Mouse (Mus musculus) ES-E14 (cell line): ENCODE results near the gene Sla2. TPM values are rescaled to one million over a fixed set of nuclear protein-coding genes. Genes with fewer than 3 reads are reported as not detected.
"Not testable (repeated sequence)": the region's sequence is repeated elsewhere in the genome, so short reads cannot be mapped to it uniquely, and the experiment has no call there.

Experiments
- DNase-seq: peaks from one replicate; pipeline ENCODE4 v3.0.0-alpha.2; 2013; ENCODE audit warnings: low read depth, low spot score
- H3K27ac ChIP-seq: 2 replicates; pipeline ENCODE4 v1.5.1; 2012; ENCODE audit warnings: low read depth, mild to moderate bottlenecking, low read length, moderate library complexity, mixed read lengths; ENCODE audit not compliant: poor library complexity, insufficient read depth, severe bottlenecking
- H3K36me3 ChIP-seq: 2 replicates; pipeline ENCODE4 v1.6.1; 2012; ENCODE audit warnings: mild to moderate bottlenecking, low read length, moderate library complexity, mixed read lengths; ENCODE audit not compliant: control insufficient read depth, poor library complexity, insufficient read depth, severe bottlenecking
- H3K4me1 ChIP-seq, 2 experiments: fragments of 150-350 bp in 1 of 2; sonication (generic) in 1 of 2; 2 replicates each; pipeline ENCODE4 v1.6.1; 2012; ENCODE audit warnings: low read length in 2 of 2, mild to moderate bottlenecking in 1 of 2, mixed read lengths in 1 of 2; ENCODE audit not compliant: control insufficient read depth in 2 of 2, insufficient read depth in 2 of 2, poor library complexity in 1 of 2
- H3K4me3 ChIP-seq, 2 experiments: fragments of 150-350 bp in 1 of 2; sonication (generic) in 1 of 2; 2 replicates each; pipeline ENCODE4 v1.5.1; 2012; ENCODE audit warnings: low read length in 2 of 2, low read depth in 1 of 2, mild to moderate bottlenecking in 1 of 2, mixed read lengths in 1 of 2; ENCODE audit not compliant: insufficient read depth in 1 of 2, poor library complexity in 1 of 2, severe bottlenecking in 1 of 2
- H3K9ac ChIP-seq: 2 replicates; pipeline ENCODE4 v1.6.1; 2012; ENCODE audit warnings: low read depth, mild to moderate bottlenecking, low read length, mixed read lengths; ENCODE audit not compliant: poor library complexity, insufficient read depth, severe bottlenecking
- H3K9me3 ChIP-seq: fragments of 150-350 bp; sonication (generic); 2 replicates; pipeline ENCODE4 v1.6.1; 2012; ENCODE audit warnings: low read depth, mild to moderate bottlenecking, low read length; ENCODE audit not compliant: control insufficient read depth, insufficient read depth
- CHD2 ChIP-seq: IDR thresholded peaks from 2 replicates; pipeline ENCODE4 v1.6.1; 2014; ENCODE audit warnings: mild to moderate bottlenecking, low read depth, low read length, inconsistent platforms
- HCFC1 ChIP-seq: IDR thresholded peaks from 2 replicates; pipeline ENCODE4 v1.6.1; 2012; ENCODE audit warnings: low read length, inconsistent platforms, borderline replicate concordance; ENCODE audit not compliant: insufficient read depth
- MAFK ChIP-seq: IDR thresholded peaks from 2 replicates; pipeline ENCODE4 v1.6.1; 2014; ENCODE audit warnings: mild to moderate bottlenecking, low read depth, low read length, inconsistent platforms; ENCODE audit not compliant: insufficient read depth
- ZC3H11A ChIP-seq: IDR thresholded peaks from 2 replicates; pipeline ENCODE4 v1.6.1; 2012; ENCODE audit warnings: low read depth, mild to moderate bottlenecking, inconsistent platforms, low read length, borderline replicate concordance
- ZNF384 ChIP-seq: IDR thresholded peaks from 2 replicates; pipeline ENCODE4 v1.6.1; 2012; ENCODE audit warnings: low read depth, low read length, inconsistent platforms
- in situ Hi-C, 2 experiments: fragments of 600-800 bp; cut with MboI; formaldehyde crosslinking; loops; one replicate each; pipeline ENCODE4 v1.15.1; 2025; ENCODE audit warnings: low sequenced_read_pairs in 2 of 2, inconsistent platforms in 1 of 2; ENCODE audit not compliant: unreplicated experiment in 2 of 2
- total RNA-seq: library from RNA; depleted of rRNA; stranded (reverse); fragments of 300-350 nt; gene quantifications from 2 replicates; pipeline ENCODE4 v1.2.3, GENCODE M21; 2012

Sla2 gene
- total RNA-seq, 1 experiment = 5.3 TPM

DNA sequence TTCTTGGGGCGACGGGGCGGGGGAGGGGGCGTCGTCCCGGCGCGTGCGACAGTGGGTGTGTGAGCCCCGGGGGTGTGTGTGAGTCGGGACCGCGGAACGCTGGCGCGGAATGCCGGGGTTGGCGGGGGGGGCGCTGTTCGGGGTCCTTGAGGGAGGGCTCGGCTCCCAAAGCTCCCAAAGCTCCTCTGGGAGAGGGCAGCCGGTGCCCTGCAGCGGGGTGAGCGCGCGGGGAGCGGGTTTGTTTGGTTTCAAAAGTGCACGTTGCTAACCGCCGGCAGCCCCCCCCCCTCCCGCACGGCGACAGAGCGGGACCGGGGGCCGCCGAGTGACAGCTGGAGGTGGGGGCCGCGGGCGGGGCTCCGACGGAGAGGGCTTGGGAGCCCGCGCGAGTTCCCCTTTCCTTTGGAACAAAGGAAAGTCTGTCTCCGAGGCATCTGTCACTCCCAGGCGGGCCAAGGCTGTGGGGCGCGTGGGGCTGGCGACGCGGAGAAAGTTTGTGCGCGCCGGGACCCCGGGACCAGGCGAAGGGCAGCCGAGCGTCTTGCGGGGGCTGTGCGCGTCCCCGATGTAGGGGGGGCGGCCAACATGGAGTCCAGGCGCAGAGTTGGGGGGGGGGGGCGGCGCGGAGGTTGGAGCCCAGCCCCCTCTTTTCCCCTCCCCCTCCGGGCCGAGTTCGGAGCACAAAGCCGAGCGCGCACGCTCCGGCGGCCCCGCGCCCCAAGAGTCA lies 46.5 kb downstream of the Sla2 start:
- TF ChIP-seq MAFK (no peak), CHD2 (no peak), ZC3H11A (no peak), HCFC1 (no peak), ZNF384 (no peak)
- no peak for DNase-seq
- peak overlapping the region; percentile 95 for H3K27ac ChIP-seq
- H3K9me3 ChIP-seq = no peaks in the 10 kb centered on the region
- H3K4me3 ChIP-seq = peak overlapping the region; percentile 93 to 98
- H3K4me1 ChIP-seq = peaks cover 6 to 23% of the 10 kb centered on the region in 2 experiments; a peak in 3 of 4 replicates
- in situ Hi-C loops = no loop called here
- peak overlapping the region; percentile 90 for H3K9ac ChIP-seq
- peaks cover 28% of the 10 kb centered on the region for H3K36me3 ChIP-seq

DNA sequence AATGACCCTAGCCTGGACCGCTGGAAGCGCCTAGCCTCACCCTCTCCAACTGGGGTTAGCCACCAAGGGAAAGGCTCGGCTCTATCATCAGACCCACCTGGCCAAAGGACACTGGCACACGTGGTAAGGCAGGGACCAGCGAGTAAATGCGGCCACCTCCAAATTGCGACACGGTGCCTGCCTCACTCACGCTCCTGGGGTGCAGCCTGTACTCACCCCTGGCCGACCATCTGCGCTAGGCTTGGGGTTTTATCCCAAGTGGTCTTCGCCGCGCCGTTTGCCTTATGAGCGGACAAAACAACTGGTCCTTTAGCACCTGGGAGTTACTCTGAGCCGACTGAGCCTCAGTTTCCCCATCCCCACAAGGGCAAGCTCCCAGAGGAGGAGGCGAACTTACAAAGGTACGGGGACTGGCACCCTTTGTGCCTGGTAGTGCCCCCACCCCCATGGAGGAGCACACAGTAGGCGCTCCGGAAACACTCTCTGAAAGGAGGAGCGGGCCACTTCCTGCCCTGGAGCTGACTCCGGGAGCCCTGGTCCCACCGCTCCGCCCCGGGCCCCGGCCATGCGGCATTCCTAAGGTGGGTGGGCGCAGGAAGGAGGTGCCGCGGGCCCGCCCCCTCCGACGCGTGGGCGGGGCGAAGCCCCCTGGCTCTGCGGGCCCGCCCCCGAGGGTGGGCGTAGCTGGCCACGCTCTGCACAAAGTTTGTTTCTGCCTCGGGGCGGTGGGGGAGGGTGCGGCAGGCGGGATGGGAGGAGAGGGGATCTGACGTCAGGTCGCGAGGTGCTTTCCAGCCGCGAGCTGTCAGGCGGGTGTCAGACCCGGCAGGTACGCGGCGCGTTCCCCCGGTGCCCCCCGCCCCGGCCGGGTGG lies 47.4 kb downstream of the Sla2 start, which contains the start of gene Tgif2:
TSS of gene Tgif2 (plus strand) at position 689 of the 873 bp plus-strand sequence.
- in situ Hi-C loops = no loop called here
- Histone ChIP-seq H3K27ac (peak within 1 kb of the TSS; percentile 95), H3K36me3 (peaks cover 27% of the 10 kb centered on the region), H3K4me1 (peaks cover 6 to 15% of the 10 kb centered on the region in 2 experiments; a peak in 3 of 4 replicates), H3K9me3 (no peaks in the 10 kb centered on the region), H3K4me3 (peak within 1 kb of the TSS; percentile 93 to 98), H3K9ac (peak within 1 kb of the TSS; percentile 91)
- TF ChIP-seq ZNF384 (no peak), MAFK (no peak), ZC3H11A (no peak), CHD2 (no peak), HCFC1 (peak; percentile 41; the same call in 1 of the 2 replicates)
- peak; percentile 98 for DNase-seq

DNA sequence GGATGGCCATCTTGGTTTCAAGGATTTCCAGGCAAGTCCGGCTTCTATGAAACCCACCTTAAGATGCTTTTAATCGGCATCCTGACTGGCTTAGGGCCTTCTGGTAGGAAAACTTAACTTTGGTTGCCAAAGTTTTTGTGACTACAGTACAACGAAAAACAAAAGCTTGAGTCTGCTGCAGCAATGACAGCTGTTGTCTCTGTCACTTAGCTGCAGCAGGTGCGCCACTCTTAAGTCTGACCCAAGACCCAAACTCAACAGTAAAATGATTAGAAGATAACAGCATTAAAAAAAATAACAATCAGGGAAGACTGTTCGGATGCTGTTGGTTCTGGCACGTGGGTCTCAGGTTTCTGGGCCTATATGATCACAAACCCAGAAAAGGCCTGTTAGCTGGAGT lies 48.2 kb downstream of the Sla2 start:
- H3K36me3 ChIP-seq = peaks cover 30% of the 10 kb centered on the region

DNA sequence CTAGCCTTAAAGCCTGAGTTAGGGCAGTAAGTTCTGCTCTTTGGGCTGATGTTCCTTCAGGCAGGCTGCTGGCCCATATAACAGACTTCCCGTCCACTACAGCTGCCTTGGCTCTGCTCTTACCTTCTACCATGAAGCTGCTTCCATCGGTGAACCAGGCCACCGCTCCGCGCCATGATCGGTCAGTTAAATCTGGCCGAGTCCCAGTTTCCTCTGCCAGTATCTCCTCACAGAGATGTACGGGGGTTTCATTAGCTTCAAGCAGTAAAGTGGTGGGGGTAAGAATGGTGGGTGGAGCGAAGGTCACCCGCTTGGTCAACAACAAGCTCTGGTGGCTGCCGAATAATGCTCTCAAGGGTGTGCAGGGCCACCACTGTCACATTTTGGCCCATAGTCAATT lies 52.7 kb downstream of the Sla2 start:
- DNase-seq = no peak
- peaks cover 54% of the 10 kb centered on the region for H3K36me3 ChIP-seq
- H3K4me3 ChIP-seq = no peak overlapping the region
- TF ChIP-seq HCFC1 (no peak), ZNF384 (no peak), MAFK (no peak), CHD2 (no peak), ZC3H11A (no peak)
- no peak overlapping the region for H3K27ac ChIP-seq
- in situ Hi-C loops = no loop called here
- H3K4me1 ChIP-seq = no peaks in the 10 kb centered on the region; a peak in 1 of 4 replicates
- H3K9ac ChIP-seq = no peak overlapping the region
- no peaks in the 10 kb centered on the region for H3K9me3 ChIP-seq

More for the DNA sequence above, 48.2 kb downstream of the Sla2 start:
- no peak for DNase-seq
- Histone ChIP-seq H3K4me3 (peak overlapping the region; percentile 76 to 80), H3K9me3 (no peaks in the 10 kb centered on the region), H3K4me1 (peaks cover 3 to 8% of the 10 kb centered on the region in 2 experiments; a peak in 3 of 4 replicates), H3K9ac (peak overlapping the region; percentile 91), H3K27ac (peak overlapping the region; percentile 88; the same call in 1 of the 2 replicates)
- in situ Hi-C loops = no loop called here
- TF ChIP-seq HCFC1 (no peak), ZC3H11A (no peak), CHD2 (no peak), ZNF384 (no peak), MAFK (no peak)

DNA sequence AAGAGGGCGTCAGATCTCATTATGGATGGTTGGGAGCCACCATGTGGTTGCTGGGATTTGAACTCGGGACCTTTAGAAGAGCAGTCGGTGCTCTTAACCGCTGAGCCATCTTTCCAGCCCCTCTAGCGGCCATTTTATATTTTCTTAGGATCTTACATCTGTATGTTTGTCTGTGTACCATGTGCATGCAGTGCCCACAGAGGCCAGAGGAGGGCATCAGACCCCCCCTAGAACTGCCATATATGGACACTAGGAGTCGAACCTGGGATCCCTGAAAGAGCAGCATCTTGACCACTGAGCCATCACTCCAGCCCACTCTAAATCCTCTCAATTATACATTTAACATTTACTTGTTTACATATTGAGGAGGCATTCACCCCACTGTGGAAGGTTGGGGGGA lies 61.9 kb downstream of the Sla2 start:
- H3K9ac ChIP-seq, in situ Hi-C loops: not testable (repeated sequence)
- DNase-seq = peak; percentile 45

More for the DNA sequence above, 61.9 kb downstream of the Sla2 start:
- H3K4me1 ChIP-seq, H3K9me3 ChIP-seq, H3K36me3 ChIP-seq, H3K4me3 ChIP-seq, H3K27ac ChIP-seq: not testable (repeated sequence)
